24 mouse cellular contexts compared by ENCODE assay signal in the genomic region with DNA sequence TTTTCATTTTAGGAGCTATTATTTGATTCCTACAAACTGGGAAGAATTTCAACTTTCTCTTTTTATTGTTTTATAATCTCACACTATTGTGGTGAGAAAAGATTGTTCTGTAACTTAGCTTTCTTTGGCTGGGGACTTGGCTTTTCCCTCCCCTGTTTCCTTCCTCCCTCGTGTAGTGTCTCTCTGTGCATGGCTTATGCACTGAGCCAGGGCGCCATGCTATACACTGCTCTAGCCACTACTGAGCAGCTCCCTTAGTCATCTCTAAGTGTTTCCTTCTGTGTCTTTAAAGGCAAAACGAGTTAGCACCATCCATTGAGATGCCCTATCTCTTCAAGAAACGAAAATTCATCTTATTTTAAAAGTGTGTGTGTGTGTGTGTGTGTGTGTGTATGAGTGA. TPM values are rescaled to one million over a fixed set of nuclear protein-coding genes. Genes with fewer than 3 reads are reported as not detected.
"Had no signal": no experiment of that assay in that cellular context is flagged by ENCODE, and none has a peak within 500 bp of the region (broad histone marks: within the 10 kb centered on the region; RNA-seq: fewer than 3 reads in every experiment).

No protein-coding gene starts in this region.

- H3K9ac ChIP-seq: heart, embryonic 12.5 days; heart, embryonic 13.5 days; hindbrain, embryonic 12.5 days; hindbrain, embryonic 13.5 days; hindbrain, embryonic 14.5 days; hindbrain, embryonic 15.5 days; intestine, embryonic 15.5 days; kidney, embryonic 15.5 days had no signal

- H3K4me3 ChIP-seq: heart, embryonic 10.5 days; heart, embryonic 12.5 days; heart, embryonic 13.5 days; hindbrain, embryonic 10.5 days; hindbrain, embryonic 12.5 days; hindbrain, embryonic 13.5 days; hindbrain, embryonic 15.5 days; intestine, embryonic 15.5 days; kidney, embryonic 15.5 days; layer of hippocampus, adult 2 months; left cerebral cortex, adult 2 months had no signal

- H3K4me2 ChIP-seq: heart, embryonic 11.5 days; heart, embryonic 12.5 days; heart, embryonic 13.5 days; hindbrain, embryonic 12.5 days; hindbrain, embryonic 13.5 days; hindbrain, embryonic 14.5 days; hindbrain, embryonic 15.5 days; intestine, embryonic 15.5 days; kidney, embryonic 15.5 days had no signal

- H3K27ac ChIP-seq: heart, embryonic 10.5 days; heart, embryonic 13.5 days; hindbrain, embryonic 10.5 days; hindbrain, embryonic 12.5 days; hindbrain, embryonic 13.5 days; hindbrain, embryonic 14.5 days; hindbrain, embryonic 15.5 days; hindbrain, postnatal 0 days; intestine, embryonic 15.5 days; layer of hippocampus, adult 2 months; left cerebral cortex, adult 2 months had no signal

- H3K27me3 ChIP-seq: heart, embryonic 12.5 days; heart, embryonic 13.5 days; hindbrain, embryonic 12.5 days; hindbrain, embryonic 13.5 days; hindbrain, embryonic 15.5 days; intestine, embryonic 15.5 days; kidney, embryonic 15.5 days had no signal

- H3K9me3 ChIP-seq: heart, embryonic 10.5 days; heart, embryonic 12.5 days; heart, embryonic 13.5 days; hindbrain, embryonic 10.5 days; hindbrain, embryonic 12.5 days; hindbrain, embryonic 13.5 days; hindbrain, embryonic 15.5 days; intestine, embryonic 15.5 days; kidney, embryonic 15.5 days had no signal

- DNase-seq: heart, postnatal 14 days; heart, postnatal 36 days; heart, postnatal 4 days; kidney, postnatal 10 days; layer of hippocampus, adult 9-11 months; layer of hippocampus, postnatal 36 days had no signal

- H3K4me1 ChIP-seq: heart, embryonic 10.5 days; hindbrain, embryonic 10.5 days; hindbrain, embryonic 12.5 days; hindbrain, embryonic 13.5 days; hindbrain, embryonic 15.5 days; intestine, embryonic 15.5 days had no signal

- ATAC-seq: hindbrain, embryonic 16.5 days; hindbrain, postnatal 0 days; inflammation-experienced regulatory T-cells, adult 6 months; intestine, postnatal 0 days had no signal

RNA-seq across cellular contexts. Expression of a gene that starts 23.4 kb away (rescaled TPM):
- total RNA-seq: hematopoietic stem cell, adult 5-6 weeks had no signal
- polyA plus RNA-seq: inflammation-experienced regulatory T-cells, adult 6 months had no signal
